Mouse (Mus musculus): Measurements from ENCODE around the gene Gm17662. TPM values are rescaled to one million over a fixed set of nuclear protein-coding genes. Genes with fewer than 3 reads are reported as not detected.

Gene Gm17662
- polyA plus RNA-seq, 1 experiment from 2014 or later: not detected

DNA sequence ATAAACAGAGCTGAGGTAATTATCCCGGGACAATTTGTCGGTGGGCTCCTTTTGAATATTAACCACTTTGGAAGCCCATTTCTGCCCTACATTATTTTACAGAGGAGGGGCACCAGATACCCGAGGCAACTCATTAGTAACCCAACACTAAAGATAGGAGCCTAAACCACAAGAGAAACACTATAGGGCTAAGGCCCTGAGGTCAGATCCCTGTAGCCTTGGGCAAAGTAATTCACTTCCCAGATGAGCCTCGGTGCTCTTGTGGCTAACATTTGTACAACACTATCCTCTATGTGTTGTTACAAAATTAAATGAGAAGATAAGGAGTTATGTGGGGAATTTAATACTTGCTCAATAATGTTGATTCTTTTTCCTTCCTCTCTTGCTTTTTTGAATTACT lies 13.6 kb upstream of the Gm17662 start:
- Histone ChIP-seq H3K27ac (no peak overlapping the region), H3K4me1 (peaks cover 9% of the 10 kb centered on the region), H3K36me3 (replicated peaks) (no peaks in the 10 kb centered on the region), H3K9me3 (no peaks in the 10 kb centered on the region), H3K27me3 (ENCODE audit: poor library complexity, severe bottlenecking) (no peaks in the 10 kb centered on the region), H3K4me3 (no peak overlapping the region)
- 72% methylated on average over 4 of the region's 4 CpGs for WGBS
- DNase-seq (ENCODE audit: extremely low spot score, low spot score): no peak

DNA sequence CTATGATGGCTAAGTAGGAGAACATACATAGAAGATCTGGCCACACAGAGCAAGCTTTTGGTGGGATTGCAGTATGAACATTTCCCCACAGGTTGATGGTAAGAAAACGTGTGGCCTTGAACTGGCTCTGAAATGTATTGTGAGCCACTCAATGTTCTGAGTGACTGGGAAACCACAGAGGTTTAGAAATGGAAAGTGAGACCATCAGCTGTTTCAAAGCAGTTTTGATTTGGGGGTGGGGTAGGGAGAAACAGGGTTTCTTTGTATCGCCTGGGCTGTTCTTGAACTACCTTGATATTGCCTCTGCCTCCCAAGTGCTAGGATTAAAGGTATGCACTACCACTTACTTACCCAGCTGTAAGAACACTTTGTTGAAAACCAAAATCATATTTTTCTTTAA lies 1.9 kb upstream of the Gm17662 start:
- 84% methylated on average over 2 of the region's 2 CpGs for WGBS
- no peaks in the 10 kb centered on the region for H3K9me3 ChIP-seq
- no peaks in the 10 kb centered on the region for H3K4me1 ChIP-seq
- no peak overlapping the region for H3K27ac ChIP-seq
- no peaks in the 10 kb centered on the region for H3K36me3 ChIP-seq (replicated peaks)
- no peak for DNase-seq (ENCODE audit: extremely low spot score, low spot score)
- no peaks in the 10 kb centered on the region for H3K27me3 ChIP-seq (ENCODE audit: poor library complexity, severe bottlenecking)
- no peak overlapping the region for H3K4me3 ChIP-seq

DNA sequence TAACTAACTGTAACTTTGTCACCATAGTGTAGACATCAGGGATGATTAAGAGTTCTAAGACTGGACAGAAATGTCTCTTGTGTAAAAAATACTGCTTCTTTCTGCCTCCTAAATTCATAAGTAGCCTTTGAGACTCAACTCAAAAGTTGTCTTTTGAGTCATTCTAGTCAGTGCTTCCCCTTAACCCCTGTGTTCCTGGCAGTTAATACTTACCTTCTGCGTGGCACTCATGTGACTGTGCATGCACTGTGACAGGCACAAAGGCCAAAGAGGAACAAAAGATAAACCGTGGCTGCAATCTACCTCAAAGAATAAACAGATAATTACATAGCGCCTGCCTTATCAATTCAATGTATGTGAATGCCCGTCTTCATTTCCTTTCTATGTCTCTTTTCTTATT lies 694 bp downstream of the Gm17662 start:
- Histone ChIP-seq H3K36me3 (replicated peaks) (no peaks in the 10 kb centered on the region), H3K9me3 (no peaks in the 10 kb centered on the region), H3K4me3 (no peak overlapping the region), H3K4me1 (no peaks in the 10 kb centered on the region), H3K27me3 (ENCODE audit: poor library complexity, severe bottlenecking) (no peaks in the 10 kb centered on the region), H3K27ac (no peak overlapping the region)
- DNase-seq (ENCODE audit: extremely low spot score, low spot score): no peak
- 87% methylated on average over 4 of the region's 4 CpGs for WGBS

DNA sequence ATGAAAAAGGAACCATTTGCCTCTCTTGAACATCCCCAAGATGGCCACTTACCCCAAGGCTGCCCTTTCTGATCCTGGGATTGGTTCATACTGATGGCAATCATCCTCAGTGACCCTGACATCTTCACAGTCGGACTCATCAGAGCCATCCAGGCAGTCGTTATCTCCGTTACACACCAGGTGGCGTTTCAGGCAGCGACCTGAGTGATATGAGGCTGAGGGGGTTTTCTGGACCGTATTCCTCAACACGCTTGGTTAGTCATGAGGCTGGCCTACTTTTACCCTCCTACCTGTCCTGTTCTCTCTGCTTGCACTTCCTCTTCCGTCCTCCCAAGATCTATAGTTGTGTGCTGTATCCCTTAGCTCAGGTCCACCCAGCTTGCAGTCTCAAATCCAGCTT lies 4.1 kb downstream of the Gm17662 start:
- DNase-seq (ENCODE audit: extremely low spot score, low spot score): no peak
- Histone ChIP-seq H3K27me3 (ENCODE audit: poor library complexity, severe bottlenecking) (no peaks in the 10 kb centered on the region), H3K27ac (no peak overlapping the region), H3K4me1 (0 out of 2 replicates have a peak, but pooled peaks cover 7% of the 10 kb centered on the region), H3K36me3 (replicated peaks) (no peaks in the 10 kb centered on the region), H3K4me3 (no peak overlapping the region), H3K9me3 (no peaks in the 10 kb centered on the region)
- 81% methylated on average over 8 of the region's 8 CpGs for WGBS

DNA sequence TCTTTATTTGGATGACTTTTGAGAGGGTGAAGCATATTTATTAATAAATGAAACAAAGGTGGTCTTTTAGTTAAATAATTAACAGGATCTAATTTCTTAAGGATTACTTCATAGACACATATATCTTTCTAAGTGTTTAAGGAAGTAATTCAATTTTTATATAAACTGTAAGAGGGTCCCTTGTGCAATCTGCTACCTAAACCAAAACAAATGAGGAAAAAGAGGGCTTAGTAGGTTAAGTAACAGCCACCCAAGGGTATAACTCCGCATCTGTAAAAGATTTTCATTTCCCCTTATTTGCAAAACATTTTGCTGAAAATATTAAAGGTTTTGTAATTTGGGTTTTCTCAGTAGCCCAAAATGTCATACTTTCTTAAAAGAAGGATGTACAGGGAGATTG lies 7.3 kb downstream of the Gm17662 start:
- no peak for DNase-seq (ENCODE audit: extremely low spot score, low spot score)
- H3K27ac ChIP-seq: no peak overlapping the region
- WGBS: 95% methylated on average over 1 of the region's 1 CpGs
- H3K36me3 ChIP-seq (replicated peaks): no peaks in the 10 kb centered on the region
- no peak overlapping the region for H3K4me3 ChIP-seq
- no peaks in the 10 kb centered on the region for H3K9me3 ChIP-seq
- H3K4me1 ChIP-seq: 0 out of 2 replicates have a peak, but pooled peaks cover 7% of the 10 kb centered on the region
- H3K27me3 ChIP-seq (ENCODE audit: poor library complexity, severe bottlenecking): no peaks in the 10 kb centered on the region

DNA sequence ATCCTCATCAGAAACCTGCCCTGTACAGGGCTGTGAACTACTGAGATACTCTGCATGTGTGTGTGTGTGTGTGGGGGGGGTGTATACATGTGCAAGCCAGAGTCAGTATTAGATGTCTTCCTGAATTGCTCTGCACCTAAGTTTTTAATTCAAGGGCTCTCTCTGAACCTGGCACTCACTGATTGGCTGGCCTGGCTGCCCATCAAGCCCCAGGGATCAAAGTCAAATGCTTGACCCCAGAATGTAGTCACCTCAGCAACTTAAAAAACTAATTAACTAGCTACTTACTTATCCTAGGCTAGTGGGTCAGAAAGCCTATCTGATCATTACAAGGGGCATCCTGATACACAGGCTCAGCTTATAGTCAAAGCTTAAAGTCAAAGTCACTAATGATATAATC lies 12.5 kb downstream of the Gm17662 start:
- no peak for DNase-seq (ENCODE audit: extremely low spot score, low spot score)
- Histone ChIP-seq H3K9me3 (no peaks in the 10 kb centered on the region), H3K27ac (no peak overlapping the region), H3K36me3 (replicated peaks) (no peaks in the 10 kb centered on the region), H3K4me3 (no peak overlapping the region), H3K27me3 (ENCODE audit: poor library complexity, severe bottlenecking) (no peaks in the 10 kb centered on the region), H3K4me1 (0 out of 2 replicates have a peak, but pooled peaks cover 7% of the 10 kb centered on the region)

DNA sequence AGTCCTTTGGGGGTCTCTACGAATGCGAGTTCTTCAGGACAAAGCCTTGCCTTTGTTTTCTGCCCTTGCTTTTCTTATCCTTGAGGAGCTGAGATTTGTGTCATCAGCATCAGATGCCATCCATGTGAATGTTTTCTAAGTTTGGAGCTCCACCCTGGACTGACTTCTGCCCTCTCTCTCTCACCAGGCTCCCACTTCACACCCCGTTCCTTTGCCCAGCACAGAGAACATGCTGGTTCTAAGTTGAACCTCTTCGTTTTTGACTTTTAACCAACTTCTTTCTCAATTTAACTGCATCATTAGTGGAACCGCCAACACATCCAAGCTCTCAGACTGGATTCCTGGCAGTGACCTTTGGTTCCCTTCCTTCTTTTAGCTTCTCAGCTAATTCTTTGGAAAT lies 13.1 kb downstream of the Gm17662 start:
- Histone ChIP-seq H3K36me3 (replicated peaks) (no peaks in the 10 kb centered on the region), H3K4me3 (no peak overlapping the region), H3K27ac (no peak overlapping the region), H3K27me3 (ENCODE audit: poor library complexity, severe bottlenecking) (no peaks in the 10 kb centered on the region), H3K9me3 (no peaks in the 10 kb centered on the region), H3K4me1 (0 out of 2 replicates have a peak, but pooled peaks cover 7% of the 10 kb centered on the region)
- 91% methylated on average over 5 of the region's 5 CpGs for WGBS
- DNase-seq (ENCODE audit: extremely low spot score, low spot score): no peak

DNA sequence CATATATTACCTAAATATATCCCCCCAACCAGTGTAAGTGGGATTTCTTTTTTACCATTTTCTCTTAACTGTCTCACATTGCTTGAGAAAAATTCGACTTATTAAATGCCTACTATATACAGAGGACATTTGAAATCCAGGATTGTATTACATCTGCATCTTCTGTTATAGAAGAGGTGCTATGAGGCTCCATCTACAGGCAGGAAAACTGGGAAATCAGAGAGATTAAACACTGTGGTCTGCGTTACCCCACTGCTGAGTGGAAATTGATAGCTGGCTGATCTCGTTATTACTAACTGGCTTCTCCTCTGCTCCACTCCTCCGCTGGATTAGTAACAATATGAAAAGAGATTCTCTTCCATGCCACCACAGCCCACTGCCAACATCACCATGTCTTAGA lies 18.7 kb downstream of the Gm17662 start:
- Histone ChIP-seq H3K9me3 (no peaks in the 10 kb centered on the region), H3K36me3 (replicated peaks) (no peaks in the 10 kb centered on the region), H3K27me3 (ENCODE audit: poor library complexity, severe bottlenecking) (no peaks in the 10 kb centered on the region), H3K4me1 (no peaks in the 10 kb centered on the region), H3K27ac (no peak overlapping the region), H3K4me3 (no peak overlapping the region)
- 73% methylated on average over 4 of the region's 4 CpGs for WGBS
- no peak for DNase-seq (ENCODE audit: extremely low spot score, low spot score)

DNA sequence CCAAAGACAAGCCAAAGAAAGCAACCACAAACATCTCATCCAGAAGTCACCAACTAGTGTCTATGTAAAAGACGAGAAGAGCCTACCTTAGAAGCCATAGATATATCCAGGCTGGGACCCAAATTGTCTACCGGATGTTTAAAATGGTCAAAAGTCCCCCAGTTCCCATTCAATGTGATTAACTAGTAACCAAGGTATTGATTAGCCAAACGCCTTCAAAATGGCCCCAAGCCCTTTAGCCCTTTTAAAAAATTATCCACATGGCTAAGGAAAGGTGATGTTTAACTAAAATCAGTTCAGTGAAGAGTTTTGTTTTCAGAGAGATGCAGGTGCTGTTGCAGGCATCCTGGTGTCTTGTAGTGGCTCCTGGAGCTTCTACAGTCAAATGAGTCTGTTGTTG lies 19.2 kb downstream of the Gm17662 start, which contains the start of gene C8a:
Gene C8a (minus strand): TSS at position 76 of the 400 bp plus-strand sequence.
- Histone ChIP-seq H3K27me3 (ENCODE audit: poor library complexity, severe bottlenecking) (no peaks in the 10 kb centered on the region), H3K4me1 (no peaks in the 10 kb centered on the region), H3K4me3 (no peak within 1 kb of the TSS), H3K9me3 (no peaks in the 10 kb centered on the region), H3K36me3 (replicated peaks) (no peaks in the 10 kb centered on the region), H3K27ac (no peak within 1 kb of the TSS)
- WGBS: 84% methylated on average over 3 of the region's 3 CpGs
- no peak for DNase-seq (ENCODE audit: extremely low spot score, low spot score)

DNA sequence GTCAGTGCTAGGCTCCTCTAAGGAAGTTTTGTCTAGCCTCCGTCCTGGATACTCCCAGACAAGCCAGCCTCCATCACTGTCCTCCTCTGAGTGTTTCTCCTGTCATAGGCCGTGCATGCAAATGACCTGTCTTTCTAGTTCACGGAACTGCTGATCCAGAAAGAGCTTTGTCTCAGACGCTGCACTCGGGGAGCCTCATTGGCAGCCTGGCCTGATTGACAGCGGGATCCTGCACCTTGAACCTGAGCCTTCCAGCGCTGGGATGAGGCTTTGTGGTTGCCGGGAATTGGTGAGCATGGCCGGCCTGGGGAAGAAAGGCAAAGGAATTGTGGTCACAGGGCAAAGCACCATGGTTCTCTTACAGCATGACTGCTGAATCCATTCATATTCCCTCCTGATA lies 30.4 kb downstream of the Gm17662 start:
- no peak overlapping the region for H3K27ac ChIP-seq
- peaks cover 28% of the 10 kb centered on the region for H3K4me1 ChIP-seq
- 67% methylated on average over 9 of the region's 9 CpGs for WGBS
- no peak overlapping the region for H3K4me3 ChIP-seq
- no peaks in the 10 kb centered on the region for H3K9me3 ChIP-seq
- no peaks in the 10 kb centered on the region for H3K27me3 ChIP-seq (ENCODE audit: poor library complexity, severe bottlenecking)
- DNase-seq (ENCODE audit: extremely low spot score, low spot score): no peak
- H3K36me3 ChIP-seq (replicated peaks): no peaks in the 10 kb centered on the region

DNA sequence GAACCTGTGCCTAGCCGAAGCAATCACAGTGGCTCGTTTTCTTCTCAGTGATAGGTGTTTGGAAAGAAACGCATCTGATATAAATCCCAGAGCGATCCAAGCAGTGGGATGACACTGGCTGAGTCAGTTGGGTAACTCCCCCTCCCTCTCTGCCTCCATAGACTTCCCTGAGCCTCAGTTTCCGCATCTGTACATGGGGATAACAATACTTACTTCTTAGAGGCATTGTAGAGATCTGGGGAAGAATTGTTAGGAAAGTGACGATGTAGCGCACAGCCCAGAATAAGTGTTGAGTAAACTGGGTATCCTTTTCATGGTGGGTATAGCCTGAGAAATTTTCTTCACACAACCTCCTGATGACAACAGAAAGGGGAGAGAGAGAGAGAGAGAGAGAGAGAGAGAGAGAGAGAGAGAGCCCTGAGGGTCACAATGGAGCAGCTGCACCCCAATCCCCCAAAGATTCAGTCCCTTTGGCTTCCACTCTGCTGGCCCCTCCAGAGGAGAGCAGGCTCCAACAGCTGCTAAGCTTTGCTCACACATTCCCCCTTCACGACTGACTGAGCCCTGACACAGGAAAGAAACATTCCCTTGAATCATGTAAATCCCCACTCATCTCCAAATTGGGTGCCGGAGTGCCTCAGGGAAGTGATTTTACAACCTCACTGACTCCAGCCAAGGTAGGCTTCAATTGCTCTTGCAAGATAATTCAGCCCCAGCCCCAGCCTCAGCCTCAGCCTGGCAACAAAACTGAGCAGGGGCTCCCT lies 31.6 kb downstream of the Gm17662 start:
- Histone ChIP-seq H3K27ac (no peak overlapping the region), H3K36me3 (replicated peaks) (no peaks in the 10 kb centered on the region), H3K4me3 (no peak overlapping the region), H3K27me3 (ENCODE audit: poor library complexity, severe bottlenecking) (no peaks in the 10 kb centered on the region), H3K4me1 (peaks cover 28% of the 10 kb centered on the region), H3K9me3 (no peaks in the 10 kb centered on the region)
- 81% methylated on average over 9 of the region's 9 CpGs for WGBS
- no peak for DNase-seq (ENCODE audit: extremely low spot score, low spot score)

DNA sequence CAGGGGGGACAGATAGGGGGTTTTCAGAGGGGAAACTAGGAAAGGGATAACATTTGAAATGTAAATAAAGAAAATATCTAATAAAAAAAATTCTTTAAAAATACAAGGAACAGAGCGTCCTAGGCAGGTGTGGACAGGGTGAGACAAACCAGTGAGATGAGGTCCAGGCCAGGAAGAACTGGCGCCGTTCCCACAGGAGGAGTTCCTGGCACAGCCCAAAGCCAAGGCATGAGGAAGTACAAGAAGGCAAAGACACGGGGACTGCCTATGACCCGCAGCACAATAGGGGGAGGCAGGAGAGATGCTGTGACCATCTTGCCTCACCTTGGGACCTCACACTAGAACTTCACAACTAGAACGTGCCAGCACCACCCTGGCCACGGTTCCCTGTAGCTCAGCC lies 34.6 kb downstream of the Gm17662 start:
- no peak for DNase-seq (ENCODE audit: extremely low spot score, low spot score)
- 92% methylated on average over 7 of the region's 7 CpGs for WGBS
- Histone ChIP-seq H3K27me3 (ENCODE audit: poor library complexity, severe bottlenecking) (no peaks in the 10 kb centered on the region), H3K9me3 (no peaks in the 10 kb centered on the region), H3K27ac (no peak overlapping the region), H3K4me1 (peaks cover 15% of the 10 kb centered on the region), H3K36me3 (replicated peaks) (no peaks in the 10 kb centered on the region), H3K4me3 (no peak overlapping the region)

DNA sequence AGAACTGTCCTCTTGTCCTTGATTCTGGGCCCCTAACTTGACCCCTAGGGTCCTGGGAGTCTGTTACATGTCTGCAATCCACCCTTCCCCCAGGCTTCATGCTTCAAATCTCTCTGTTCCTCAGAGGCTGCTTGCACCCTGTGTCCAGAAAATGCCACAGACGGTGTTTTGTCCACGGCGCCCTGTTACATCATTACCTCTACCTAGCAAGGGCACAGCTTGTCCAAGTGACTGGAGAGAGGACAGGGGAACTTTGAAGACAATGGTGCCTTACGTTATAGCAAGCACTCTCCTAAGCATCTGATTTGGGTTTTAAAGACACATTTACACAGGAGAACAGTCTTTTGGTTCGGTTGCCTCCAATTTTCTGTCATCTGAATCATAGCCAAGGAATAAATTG lies 36.5 kb downstream of the Gm17662 start:
- peaks cover 7% of the 10 kb centered on the region for H3K4me1 ChIP-seq
- 0 out of 2 replicates have a peak, but pooled peaks cover 5% of the 10 kb centered on the region for H3K9me3 ChIP-seq
- no peaks in the 10 kb centered on the region for H3K36me3 ChIP-seq (replicated peaks)
- no peak for DNase-seq (ENCODE audit: extremely low spot score, low spot score)
- no peaks in the 10 kb centered on the region for H3K27me3 ChIP-seq (ENCODE audit: poor library complexity, severe bottlenecking)
- H3K4me3 ChIP-seq: no peak overlapping the region
- H3K27ac ChIP-seq: no peak overlapping the region
- WGBS: 82% methylated on average over 5 of the region's 5 CpGs

Measured in forebrain, embryonic 10.5 days (tissue).